Mouse (Mus musculus) midbrain, embryonic 16.5 days (tissue): ENCODE results near the gene Rtn1. TPM values are rescaled to one million over a fixed set of nuclear protein-coding genes. Genes with fewer than 3 reads are reported as not detected.

Experiments used
- ATAC-seq: fragments of 200-750 bp; cut with Nextera tagmentation; 2 replicates; pipeline ENCODE4 v1.8.0; 2017; ENCODE audit warnings: moderate TSS enrichment
- H3K27ac ChIP-seq: fragments of 300-500 bp; sonication (generic); 2 replicates; pipeline ENCODE4 v1.5.1; 2014; ENCODE audit warnings: mild to moderate bottlenecking, low read length, mixed read lengths
- H3K27me3 ChIP-seq: fragments of 300-500 bp; sonication (generic); 2 replicates; pipeline ENCODE4 v1.6.1; 2014; ENCODE audit warnings: low read depth, low read length, mixed read lengths; ENCODE audit not compliant: control insufficient read depth, insufficient read depth
- H3K36me3 ChIP-seq: fragments of 300-500 bp; sonication (generic); 2 replicates; pipeline ENCODE4 v1.6.1; 2014; ENCODE audit warnings: mild to moderate bottlenecking, low read length, moderate library complexity, mixed read lengths; ENCODE audit not compliant: control insufficient read depth, insufficient read depth
- H3K4me1 ChIP-seq: fragments of 300-500 bp; sonication (generic); 2 replicates; pipeline ENCODE4 v1.6.1; 2014; ENCODE audit warnings: mild to moderate bottlenecking, low read length, mixed read lengths; ENCODE audit not compliant: control insufficient read depth, insufficient read depth
- H3K4me2 ChIP-seq: fragments of 300-500 bp; sonication (generic); 2 replicates; pipeline ENCODE4 v1.6.1; 2014; ENCODE audit warnings: mild to moderate bottlenecking, low read length, mixed read lengths
- H3K4me3 ChIP-seq: fragments of 300-500 bp; sonication (generic); 2 replicates; pipeline ENCODE4 v1.5.1; 2014; ENCODE audit warnings: low read depth, mild to moderate bottlenecking, low read length, moderate library complexity, mixed read lengths
- H3K9ac ChIP-seq: fragments of 300-500 bp; sonication (generic); 2 replicates; pipeline ENCODE4 v1.6.1; 2014; ENCODE audit warnings: low read depth, low read length, mixed read lengths
- H3K9me3 ChIP-seq: fragments of 300-500 bp; sonication (generic); replicated peaks from 2 replicates; pipeline ENCODE4 v1.6.1; 2014; ENCODE audit warnings: mild to moderate bottlenecking, low read length, mixed read lengths; ENCODE audit not compliant: control insufficient read depth, poor library complexity, severe bottlenecking
- WGBS: fragments of 180-500 bp; shearing (Covaris S2); extraction: QIAGEN DNeasy Blood & Tissue Kit; methylation state at CpG from one replicate; pipeline ENCODE4 v1.1.7; 2014; 5-methylcytosine and 5-hydroxymethylcytosine counted together
- polyA plus RNA-seq: library from polyadenylated mRNA; unstranded; fragments of >200 nt; fragmentation: Nextera tagmentation; extraction: Ambion mirVana; gene quantifications from 2 replicates; pipeline ENCODE4 v1.2.1, GENCODE M21; 2015

The Rtn1 gene
- polyA plus RNA-seq, 1 experiment from 2014 or later: 3,475 TPM

- WGBS: 54% methylated on average over 4 of the region's 4 CpGs
- H3K4me1 ChIP-seq: no peaks in the 10 kb centered on the region
These were observed 85.1 kb downstream of the Rtn1 start for GRCm38 (mm10) chr12:72323778-72324177.

GRCm38 (mm10) chr12:72315732-72316465 is 93.0 kb downstream of the Rtn1 start:
- H3K9ac ChIP-seq: no peak overlapping the region
- no peak overlapping the region for H3K27ac ChIP-seq
- no peaks in the 10 kb centered on the region for H3K9me3 ChIP-seq
- no peaks in the 10 kb centered on the region for H3K27me3 ChIP-seq
- H3K36me3 ChIP-seq: no peaks in the 10 kb centered on the region
- peaks cover 6% of the 10 kb centered on the region for H3K4me1 ChIP-seq
- ATAC-seq: peak; percentile 54; the same call in 1 of the 2 replicates
- no peak overlapping the region for H3K4me3 ChIP-seq
- H3K4me2 ChIP-seq: no peak overlapping the region; the same call in 1 of the 2 replicates
- 54% methylated on average over 15 of the region's 15 CpGs for WGBS

More at GRCm38 (mm10) chr12:72323778-72324177, 85.1 kb downstream of the Rtn1 start:
- H3K36me3 ChIP-seq: no peaks in the 10 kb centered on the region
- no peak overlapping the region for H3K9ac ChIP-seq
- H3K27me3 ChIP-seq: no peaks in the 10 kb centered on the region
- H3K9me3 ChIP-seq: no peaks in the 10 kb centered on the region
- no peak for ATAC-seq
- H3K4me3 ChIP-seq: no peak overlapping the region
- no peak overlapping the region for H3K27ac ChIP-seq
- no peak overlapping the region for H3K4me2 ChIP-seq

GRCm38 (mm10) chr12:72310818-72311217 is 98.0 kb downstream of the Rtn1 start:
- H3K9me3 ChIP-seq: no peaks in the 10 kb centered on the region
- H3K27me3 ChIP-seq: no peaks in the 10 kb centered on the region
- ATAC-seq: no peak
- H3K9ac ChIP-seq: no peak overlapping the region
- 83% methylated on average over 6 of the region's 6 CpGs for WGBS
- H3K4me1 ChIP-seq: peaks cover 4% of the 10 kb centered on the region
- no peak overlapping the region for H3K27ac ChIP-seq
- no peak overlapping the region for H3K4me2 ChIP-seq
- no peak overlapping the region for H3K4me3 ChIP-seq
- H3K36me3 ChIP-seq: no peaks in the 10 kb centered on the region

- Histone ChIP-seq H3K27me3 (no peaks in the 10 kb centered on the region), H3K9me3 (no peaks in the 10 kb centered on the region), H3K4me3 (no peak overlapping the region), H3K4me1 (peaks cover 15% of the 10 kb centered on the region), H3K4me2 (no peak overlapping the region), H3K27ac (no peak overlapping the region), H3K9ac (no peak overlapping the region), H3K36me3 (peaks cover 2% of the 10 kb centered on the region; the same call in 1 of the 2 replicates)
- no peak for ATAC-seq
- WGBS: 78% methylated on average over 8 of the region's 8 CpGs
These were observed 100.3 kb downstream of the Rtn1 start for GRCm38 (mm10) chr12:72308506-72308905.

GRCm38 (mm10) chr12:72306281-72306680 is 102.6 kb downstream of the Rtn1 start:
- 96% methylated on average over 11 of the region's 11 CpGs for WGBS
- peaks cover 5% of the 10 kb centered on the region; the same call in 1 of the 2 replicates for H3K36me3 ChIP-seq
- H3K9me3 ChIP-seq: no peaks in the 10 kb centered on the region
- no peak overlapping the region for H3K4me3 ChIP-seq
- ATAC-seq: no peak
- H3K27me3 ChIP-seq: no peaks in the 10 kb centered on the region
- peaks cover 15% of the 10 kb centered on the region for H3K4me1 ChIP-seq
- H3K27ac ChIP-seq: no peak overlapping the region
- no peak overlapping the region for H3K4me2 ChIP-seq
- H3K9ac ChIP-seq: no peak overlapping the region

- peaks cover 5% of the 10 kb centered on the region; the same call in 1 of the 2 replicates for H3K36me3 ChIP-seq
- peaks cover 15% of the 10 kb centered on the region for H3K4me1 ChIP-seq
- no peaks in the 10 kb centered on the region for H3K27me3 ChIP-seq
- H3K9ac ChIP-seq: no peak overlapping the region
- H3K4me2 ChIP-seq: no peak overlapping the region
- no peak overlapping the region for H3K4me3 ChIP-seq
- no peak overlapping the region for H3K27ac ChIP-seq
- WGBS: 55% methylated on average over 5 of the region's 5 CpGs
- 0 out of 2 replicates have a peak, but pooled peaks have one; percentile 57 for ATAC-seq
- no peaks in the 10 kb centered on the region for H3K9me3 ChIP-seq
These were observed 103.4 kb downstream of the Rtn1 start for GRCm38 (mm10) chr12:72305421-72305820.

GRCm38 (mm10) chr12:72304985-72305384 is 103.9 kb downstream of the Rtn1 start:
- H3K9me3 ChIP-seq: no peaks in the 10 kb centered on the region
- whole genome bisulfite sequencing: 21% methylated on average over 5 of the region's 5 CpGs
- no peak overlapping the region for H3K4me2 ChIP-seq
- H3K27ac ChIP-seq: no peak overlapping the region
- H3K9ac ChIP-seq: no peak overlapping the region
- H3K36me3 ChIP-seq: peaks cover 5% of the 10 kb centered on the region; the same call in 1 of the 2 replicates
- no peak overlapping the region for H3K4me3 ChIP-seq
- H3K4me1 ChIP-seq: peaks cover 15% of the 10 kb centered on the region
- ATAC-seq: peak; percentile 54; the same call in 1 of the 2 replicates
- no peaks in the 10 kb centered on the region for H3K27me3 ChIP-seq

GRCm38 (mm10) chr12:72304347-72304688 is 104.5 kb downstream of the Rtn1 start:
- H3K9me3 ChIP-seq: no peaks in the 10 kb centered on the region
- H3K27me3 ChIP-seq: no peaks in the 10 kb centered on the region
- peaks cover 5% of the 10 kb centered on the region; the same call in 1 of the 2 replicates for H3K36me3 ChIP-seq
- no peak overlapping the region for H3K4me2 ChIP-seq
- 55% methylated on average over 5 of the region's 5 CpGs for WGBS
- H3K4me3 ChIP-seq: no peak overlapping the region
- no peak overlapping the region for H3K27ac ChIP-seq
- no peak overlapping the region for H3K9ac ChIP-seq
- H3K4me1 ChIP-seq: peaks cover 15% of the 10 kb centered on the region
- no peak for ATAC-seq

- Histone ChIP-seq H3K4me3 (no peak overlapping the region), H3K36me3 (peaks cover 5% of the 10 kb centered on the region; the same call in 1 of the 2 replicates), H3K4me1 (peaks cover 15% of the 10 kb centered on the region), H3K27me3 (no peaks in the 10 kb centered on the region), H3K9me3 (no peaks in the 10 kb centered on the region), H3K4me2 (no peak overlapping the region), H3K27ac (no peak overlapping the region), H3K9ac (no peak overlapping the region)
- 75% methylated on average over 33 of the region's 37 CpGs for WGBS
- ATAC-seq: no peak
These were observed 105.1 kb downstream of the Rtn1 start for GRCm38 (mm10) chr12:72303624-72304346.
